Mouse (Mus musculus) colon, adult 2 months (tissue): Measurements from ENCODE around the gene Btbd35f4. TPM values are rescaled to one million over a fixed set of nuclear protein-coding genes. Genes with fewer than 3 reads are reported as not detected.

Source experiments
- polyA plus RNA-seq: library from polyadenylated mRNA; depleted of rRNA; stranded (reverse); fragments of >200 nt; gene quantifications from 2 replicates; pipeline ENCODE4 v1.2.3, GENCODE M21; 2012; rRNA removed

Btbd35f4 gene
- not detected in 2 replicates for polyA plus RNA-seq

GRCm38 (mm10) chrX:4800196-4800595, at the start of gene Btbd35f4:
Gene Btbd35f4 (plus strand): TSS chrX:4800496.

Other genes starting within 250 kb of the Btbd35f4 start
- gene Btbd35f27, start 151.6 kb downstream of the Btbd35f4 start, polyA plus RNA-seq = not detected in 2 replicates